Mouse (Mus musculus): ENCODE data around the gene Gpatch3. TPM values are rescaled to one million over a fixed set of nuclear protein-coding genes. Genes with fewer than 3 reads are reported as not detected.
A peak's percentile ranks its signal among the peaks of the same experiment; 100 is the strongest.

Gpatch3 gene
- total and polyA plus RNA-seq, 2 experiments from 2014 or later = 3.5 to 8.2 TPM

- Histone ChIP-seq H3K27me3 (ENCODE audit: control insufficient read depth, insufficient read depth, low read length) (no peaks in the 10 kb centered on the region), H3K27ac (ENCODE audit: low read depth) (no peak overlapping the region), H3K9ac (replicated peaks; ENCODE audit: low read depth, low read length) (no peak overlapping the region), H3K4me1 (ENCODE audit: control insufficient read depth, insufficient read depth) (no peaks in the 10 kb centered on the region), H3K4me3 (ENCODE audit: low read depth, low read length) (no peak overlapping the region), H3K4me2 (ENCODE audit: low read depth, low read length) (no peak overlapping the region), H3K36me3 (replicated peaks; ENCODE audit: control insufficient read depth, insufficient read depth, low read length) (peaks cover 28% of the 10 kb centered on the region), H3K9me3 (replicated peaks; ENCODE audit: control insufficient read depth, low read length) (no peaks in the 10 kb centered on the region)
- TF ChIP-seq EP300 (IDR thresholded peaks at IDR 0.05; ENCODE audit: low read depth) (no peak), CTCF (IDR thresholded peaks at IDR 0.05; ENCODE audit: low read depth) (no peak)
- ATAC-seq (ENCODE audit: insufficient read depth, low read depth) = no peak
- 95% methylated on average over 7 of the region's 7 CpGs for WGBS
- DNase-seq (ENCODE audit: low spot score) = no peak
These were observed 37.9 kb downstream of the Gpatch3 start for GRCm38 (mm10) chr4:133612416-133612815.

- TF ChIP-seq EP300 (IDR thresholded peaks at IDR 0.05; ENCODE audit: low read depth) = no peak
- TF ChIP-seq CTCF (IDR thresholded peaks at IDR 0.05; ENCODE audit: low read depth) = no peak
- Histone ChIP-seq H3K27ac (ENCODE audit: low read depth) (no peak overlapping the region), H3K4me2 (ENCODE audit: low read depth, low read length) (no peak overlapping the region), H3K9me3 (replicated peaks; ENCODE audit: control insufficient read depth, low read length) (no peaks in the 10 kb centered on the region), H3K27me3 (ENCODE audit: control insufficient read depth, insufficient read depth, low read length) (no peaks in the 10 kb centered on the region), H3K4me1 (ENCODE audit: control insufficient read depth, insufficient read depth) (no peaks in the 10 kb centered on the region), H3K4me3 (ENCODE audit: low read depth, low read length) (no peak overlapping the region), H3K9ac (replicated peaks; ENCODE audit: low read depth, low read length) (no peak overlapping the region), H3K36me3 (replicated peaks; ENCODE audit: control insufficient read depth, insufficient read depth, low read length) (peaks cover 28% of the 10 kb centered on the region)
- no peak for DNase-seq (ENCODE audit: low spot score)
- ATAC-seq (ENCODE audit: insufficient read depth, low read depth) = no peak
- 92% methylated on average over 8 of the region's 8 CpGs for WGBS
These were observed 38.5 kb downstream of the Gpatch3 start for GRCm38 (mm10) chr4:133613026-133613425.

GRCm38 (mm10) chr4:133613867-133614266, 39.3 kb downstream of the Gpatch3 start:
- ATAC-seq (ENCODE audit: insufficient read depth, low read depth) (no peak), DNase-seq (ENCODE audit: low spot score) (no peak)
- Histone ChIP-seq H3K9me3 (replicated peaks; ENCODE audit: control insufficient read depth, low read length) (no peaks in the 10 kb centered on the region), H3K36me3 (replicated peaks; ENCODE audit: control insufficient read depth, insufficient read depth, low read length) (peaks cover 20% of the 10 kb centered on the region), H3K27ac (ENCODE audit: low read depth) (no peak overlapping the region), H3K4me3 (ENCODE audit: low read depth, low read length) (no peak overlapping the region), H3K4me2 (ENCODE audit: low read depth, low read length) (no peak overlapping the region), H3K9ac (replicated peaks; ENCODE audit: low read depth, low read length) (no peak overlapping the region), H3K4me1 (ENCODE audit: control insufficient read depth, insufficient read depth) (no peaks in the 10 kb centered on the region), H3K27me3 (ENCODE audit: control insufficient read depth, insufficient read depth, low read length) (no peaks in the 10 kb centered on the region)
- 81% methylated on average over 4 of the region's 4 CpGs for WGBS
- TF ChIP-seq CTCF (IDR thresholded peaks at IDR 0.05; ENCODE audit: low read depth) (no peak), EP300 (IDR thresholded peaks at IDR 0.05; ENCODE audit: low read depth) (no peak)

DNA sequence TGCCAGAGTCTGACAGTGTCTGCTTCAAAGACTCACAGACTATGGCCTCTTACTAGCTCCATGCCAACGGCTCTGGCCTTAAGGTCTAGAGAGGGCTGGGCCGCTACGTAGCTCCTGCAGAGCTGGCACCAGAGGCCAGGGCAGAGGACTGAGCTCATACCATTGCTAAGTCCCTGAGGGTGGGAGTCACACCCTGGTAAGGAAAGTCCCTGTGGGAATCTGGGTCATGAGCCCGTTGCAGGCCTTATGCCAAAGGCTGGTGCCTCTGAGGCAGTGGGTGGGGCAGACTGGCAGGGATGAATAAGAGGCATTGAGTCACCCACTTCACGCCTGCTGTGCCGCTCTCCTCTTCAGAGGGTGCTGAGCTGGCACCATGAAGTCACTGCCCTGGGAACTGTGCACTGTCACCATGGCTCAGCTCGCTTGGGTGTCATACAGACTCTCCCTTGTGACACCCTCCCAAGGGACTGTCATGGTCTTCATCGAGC, 39.8 kb downstream of the Gpatch3 start:
- Histone ChIP-seq H3K9me3 (replicated peaks; ENCODE audit: control insufficient read depth, low read length) (no peaks in the 10 kb centered on the region), H3K4me3 (ENCODE audit: low read depth, low read length) (no peak overlapping the region), H3K27me3 (ENCODE audit: control insufficient read depth, insufficient read depth, low read length) (no peaks in the 10 kb centered on the region), H3K9ac (replicated peaks; ENCODE audit: low read depth, low read length) (no peak overlapping the region), H3K27ac (ENCODE audit: low read depth) (no peak overlapping the region), H3K4me2 (ENCODE audit: low read depth, low read length) (no peak overlapping the region), H3K36me3 (replicated peaks; ENCODE audit: control insufficient read depth, insufficient read depth, low read length) (peaks cover 20% of the 10 kb centered on the region), H3K4me1 (ENCODE audit: control insufficient read depth, insufficient read depth) (no peaks in the 10 kb centered on the region)
- no peak for ATAC-seq (ENCODE audit: insufficient read depth, low read depth)
- WGBS = 56% methylated on average over 8 of the region's 8 CpGs
- TF ChIP-seq CTCF (IDR thresholded peaks at IDR 0.05; ENCODE audit: low read depth) = no peak
- no peak for TF ChIP-seq EP300 (IDR thresholded peaks at IDR 0.05; ENCODE audit: low read depth)
- DNase-seq (ENCODE audit: low spot score) = no peak

DNA sequence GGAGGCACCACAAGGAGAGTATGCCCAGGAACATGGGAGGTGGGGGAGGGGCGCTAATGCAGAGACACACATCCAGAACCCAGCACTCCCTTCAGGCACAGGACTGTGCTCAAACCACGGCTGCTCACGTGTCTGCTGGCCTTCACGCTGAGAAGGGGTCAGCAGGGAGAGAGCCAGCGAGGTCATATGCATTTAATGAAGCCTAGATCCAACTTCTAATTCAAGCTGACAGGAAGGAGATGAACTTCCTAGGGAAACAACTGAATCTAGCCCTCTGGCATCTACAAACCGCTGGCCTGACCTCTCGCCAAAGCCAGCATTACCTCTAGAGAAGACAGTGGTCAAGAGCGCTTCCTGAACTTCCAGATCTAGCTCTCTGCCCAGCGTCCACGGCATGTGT, 40.9 kb downstream of the Gpatch3 start:
- H3K4me1 ChIP-seq (ENCODE audit: control insufficient read depth, insufficient read depth) = peaks cover 8% of the 10 kb centered on the region; the same call in 1 of the 2 replicates
- 62% methylated on average over 10 of the region's 10 CpGs for WGBS

DNA sequence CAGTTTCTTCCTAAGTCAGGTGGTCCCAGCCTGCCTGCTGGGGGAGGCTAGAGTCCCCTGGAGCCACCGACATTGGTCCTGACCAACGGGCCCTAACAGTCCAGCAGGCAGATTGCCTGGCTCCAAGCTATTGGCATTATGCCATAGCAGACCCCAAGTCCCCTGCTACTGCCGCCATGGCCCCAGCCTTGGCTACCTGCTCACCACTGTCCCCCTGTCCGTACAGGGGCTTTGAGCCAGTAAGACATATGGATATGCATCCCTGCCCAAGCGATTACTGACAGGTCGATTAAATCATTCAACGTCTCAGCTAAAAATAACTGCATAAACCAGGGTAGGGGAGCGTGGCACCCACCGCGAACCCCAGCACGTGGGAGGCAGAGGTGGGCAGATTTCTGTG, 43.4 kb downstream of the Gpatch3 start:
- DNase-seq (ENCODE audit: low spot score) = no peak
- no peak for TF ChIP-seq CTCF (IDR thresholded peaks at IDR 0.05; ENCODE audit: low read depth)
- TF ChIP-seq EP300 (IDR thresholded peaks at IDR 0.05; ENCODE audit: low read depth) = no peak
- H3K27me3 ChIP-seq (ENCODE audit: control insufficient read depth, insufficient read depth, low read length) = no peaks in the 10 kb centered on the region
- no peaks in the 10 kb centered on the region for H3K9me3 ChIP-seq (replicated peaks; ENCODE audit: control insufficient read depth, low read length)
- 82% methylated on average over 11 of the region's 11 CpGs for WGBS
- no peak overlapping the region for H3K27ac ChIP-seq (ENCODE audit: low read depth)
- ATAC-seq (ENCODE audit: insufficient read depth, low read depth) = no peak
- no peak overlapping the region for H3K4me2 ChIP-seq (ENCODE audit: low read depth, low read length)
- H3K4me1 ChIP-seq (ENCODE audit: control insufficient read depth, insufficient read depth) = peaks cover 8% of the 10 kb centered on the region; the same call in 1 of the 2 replicates
- no peak overlapping the region for H3K9ac ChIP-seq (replicated peaks; ENCODE audit: low read depth, low read length)
- H3K4me3 ChIP-seq (ENCODE audit: low read depth, low read length) = no peak overlapping the region
- H3K36me3 ChIP-seq (replicated peaks; ENCODE audit: control insufficient read depth, insufficient read depth, low read length) = peaks cover 9% of the 10 kb centered on the region

More for the DNA sequence above, 40.9 kb downstream of the Gpatch3 start:
- peak overlapping the region; percentile 11; the same call in 1 of the 2 replicates for H3K27ac ChIP-seq (ENCODE audit: low read depth)
- no peaks in the 10 kb centered on the region for H3K27me3 ChIP-seq (ENCODE audit: control insufficient read depth, insufficient read depth, low read length)
- no peak overlapping the region for H3K4me3 ChIP-seq (ENCODE audit: low read depth, low read length)
- H3K9me3 ChIP-seq (replicated peaks; ENCODE audit: control insufficient read depth, low read length) = no peaks in the 10 kb centered on the region
- no peak overlapping the region for H3K4me2 ChIP-seq (ENCODE audit: low read depth, low read length)
- ATAC-seq (ENCODE audit: insufficient read depth, low read depth) = peak; percentile 25; the same call in 1 of the 2 replicates
- TF ChIP-seq EP300 (IDR thresholded peaks at IDR 0.05; ENCODE audit: low read depth) = no peak
- TF ChIP-seq CTCF (IDR thresholded peaks at IDR 0.05; ENCODE audit: low read depth) = no peak
- H3K9ac ChIP-seq (replicated peaks; ENCODE audit: low read depth, low read length) = no peak overlapping the region
- H3K36me3 ChIP-seq (replicated peaks; ENCODE audit: control insufficient read depth, insufficient read depth, low read length) = peaks cover 20% of the 10 kb centered on the region
- no peak for DNase-seq (ENCODE audit: low spot score)
